ENCODE assay signal across 7 mouse cellular contexts in the genomic region with DNA sequence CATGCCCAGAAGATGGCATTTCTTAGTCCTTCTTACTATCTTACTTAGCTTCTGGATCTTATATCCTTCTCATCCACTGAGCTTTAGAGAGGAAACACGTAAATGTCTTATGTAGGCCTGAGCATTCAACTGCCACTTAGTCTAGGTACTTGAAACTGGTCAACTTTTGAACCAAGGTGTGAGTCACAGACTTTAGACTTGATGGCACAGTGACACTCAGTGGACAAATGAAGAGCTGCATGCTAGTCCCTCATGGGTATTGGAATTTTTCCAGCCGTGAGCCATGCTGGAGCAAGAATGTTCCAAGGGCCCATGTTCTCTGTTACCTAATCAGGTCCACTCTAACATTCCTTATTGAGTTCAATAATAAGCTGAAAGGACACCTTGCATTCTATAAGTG. TPM values are rescaled to one million over a fixed set of nuclear protein-coding genes. Genes with fewer than 3 reads are reported as not detected.
A peak's percentile ranks its signal among the peaks of the same experiment; 100 is the strongest.
DNase-seq lines count a peak whose midpoint lies in the region; ATAC-seq and TF ChIP-seq lines count a peak whose summit lies in the region.

No protein-coding gene starts in this region.

- peak; percentile 35 for ATAC-seq in Patski

- no peaks in the 10 kb centered on the region for H3K27me3 ChIP-seq in Patski

- peak; percentile 89 for TF ChIP-seq CTCF in Patski (IDR thresholded peaks at IDR 0.05)

- in situ Hi-C loops in Patski (cut with MboI; ENCODE audit: low pct_unique_long_range_greater_than_20kb): loop anchor here (5.0 to 10.0 kb wide), 2 partner anchors 208 to 806 kb away; no protein-coding TSS in a partner anchor

- CTCF ChIA-PET in Patski (lab: Charles Lee): interaction anchor here (0.6 to 3.4 kb wide), 15 partner anchors 10 to 1647 kb away, joined by 3 to 20 read pairs (median 4); no protein-coding TSS in a partner anchor

- peak; percentile 52 for DNase-seq in right cerebral cortex, adult 18-20 months
- no peak for DNase-seq in right cerebral cortex, postnatal 36 days (ENCODE audit: low spot score in 2 of 2)
- no peak for DNase-seq in Patski (ENCODE audit: low read depth, low spot score)
- peak; percentile 83 to 84 for DNase-seq in cerebellum, postnatal 14 days
- DNase-seq in heart, postnatal 36 days: peak; percentile 71 to 82
- peak; percentile 50 for DNase-seq in left cerebral cortex, adult 11 months (ENCODE audit: low spot score)
- peak; percentile 61 for DNase-seq in naive thymus-derived CD4-positive, alpha-beta T cell, adult 2 months (ENCODE audit: low read depth)

- intact Hi-C loops in heart, postnatal 36 days (cut with DNase I): loop anchor here (1.0 to 5.0 kb wide), 4 partner anchors 44 to 303 kb away; no protein-coding TSS in a partner anchor

- POLR2A ChIA-PET in Patski (lab: Charles Lee): interaction anchor here (1.4 kb wide), 1 partner anchor 210 kb away, joined by 4 read pairs; no protein-coding TSS in a partner anchor

RNA-seq across cellular contexts. Expression of gene Adipor2, which starts 13.0 kb away (rescaled TPM):
- 50.0 TPM for polyA plus RNA-seq in Patski (2021)
- 10 to 100 TPM; 61.9 to 65.0 TPM for total RNA-seq in heart, postnatal 36 days (2021)

RNA-seq across cellular contexts. Expression of gene Fbxl14, which starts 49.0 kb away (rescaled TPM):
- 29.5 TPM for polyA plus RNA-seq in Patski (2021)
- 10 to 100 TPM; 14.1 to 16.5 TPM for total RNA-seq in heart, postnatal 36 days (2021)

Comparison
In these comparisons a context has a peak if more than half of its experiments do, and no peak if none do; other contexts are left out.
1. DNase-seq: peak in right cerebral cortex, adult 18-20 months (single experiment), cerebellum, postnatal 14 days (2 of 2), heart, postnatal 36 days (2 of 2), left cerebral cortex, adult 11 months (single experiment) and naive thymus-derived CD4-positive, alpha-beta T cell, adult 2 months (single experiment); none in right cerebral cortex, postnatal 36 days (0 of 2) and Patski (single experiment).